Mouse (Mus musculus) heart, postnatal 0 days (tissue): ENCODE measurements at regions not wholly inside any gene's neighbourhood (a gene's known extent, or its start where the extent isn't known, plus 50 kb on each side); places are given as distances from the start of the nearest gene placed in this dataset.

ENCODE experiments used
- ATAC-seq: fragments of 200-750 bp; cut with Nextera tagmentation; 2 replicates; pipeline ENCODE4 v1.8.0; 2017; ENCODE audit warnings: low read depth, moderate number of reproducible peaks, moderate library complexity; ENCODE audit not compliant: insufficient read depth
- DNase-seq: peaks from one replicate; pipeline ENCODE4 v3.0.0-alpha.2; 2016; ENCODE audit warnings: low spot score
- H3K27ac ChIP-seq: fragments of 300-500 bp; sonication (generic); 2 replicates; pipeline ENCODE4 v1.5.1; 2014; ENCODE audit warnings: low read depth, mild to moderate bottlenecking
- H3K27me3 ChIP-seq: fragments of 300-500 bp; sonication (generic); 2 replicates; pipeline ENCODE4 v1.6.1; 2014; ENCODE audit warnings: low read length, mixed read lengths; ENCODE audit not compliant: control insufficient read depth, insufficient read depth
- H3K36me3 ChIP-seq: fragments of 300-500 bp; sonication (generic); replicated peaks from 2 replicates; pipeline ENCODE4 v1.6.1; 2014; ENCODE audit warnings: low read length, mixed read lengths; ENCODE audit not compliant: control insufficient read depth, insufficient read depth
- H3K4me1 ChIP-seq: fragments of 300-500 bp; sonication (generic); 2 replicates; pipeline ENCODE4 v1.6.1; 2014; ENCODE audit warnings: antibody characterized with exemption; ENCODE audit not compliant: control insufficient read depth, insufficient read depth
- H3K4me2 ChIP-seq: fragments of 300-500 bp; sonication (generic); 2 replicates; pipeline ENCODE4 v1.6.1; 2014; ENCODE audit warnings: low read depth, mild to moderate bottlenecking, low read length, moderate library complexity
- H3K4me3 ChIP-seq: fragments of 300-500 bp; sonication (generic); 2 replicates; pipeline ENCODE4 v1.5.1; 2014; ENCODE audit warnings: low read depth, low read length
- H3K9ac ChIP-seq: fragments of 300-500 bp; sonication (generic); replicated peaks from 2 replicates; pipeline ENCODE4 v1.6.1; 2014; ENCODE audit warnings: low read depth, low read length, mixed read lengths
- H3K9me3 ChIP-seq: fragments of 300-500 bp; sonication (generic); replicated peaks from 2 replicates; pipeline ENCODE4 v1.6.1; 2016; ENCODE audit warnings: low read length; ENCODE audit not compliant: control insufficient read depth
- CTCF ChIP-seq: IDR thresholded peaks from 2 replicates; pipeline ENCODE4 v1.5.1; 2016; ENCODE audit warnings: antibody characterized with exemption, control low read depth, low read depth
- EP300 ChIP-seq: IDR thresholded peaks from 2 replicates; pipeline ENCODE4 v1.6.1; 2016; ENCODE audit warnings: antibody characterized with exemption, low read depth
- WGBS: fragments of 180-500 bp; shearing (Covaris S2); extraction: QIAGEN DNeasy Blood & Tissue Kit; methylation state at CpG from one replicate; pipeline ENCODE4 v1.1.7; 2014; 5-methylcytosine and 5-hydroxymethylcytosine counted together

DNA sequence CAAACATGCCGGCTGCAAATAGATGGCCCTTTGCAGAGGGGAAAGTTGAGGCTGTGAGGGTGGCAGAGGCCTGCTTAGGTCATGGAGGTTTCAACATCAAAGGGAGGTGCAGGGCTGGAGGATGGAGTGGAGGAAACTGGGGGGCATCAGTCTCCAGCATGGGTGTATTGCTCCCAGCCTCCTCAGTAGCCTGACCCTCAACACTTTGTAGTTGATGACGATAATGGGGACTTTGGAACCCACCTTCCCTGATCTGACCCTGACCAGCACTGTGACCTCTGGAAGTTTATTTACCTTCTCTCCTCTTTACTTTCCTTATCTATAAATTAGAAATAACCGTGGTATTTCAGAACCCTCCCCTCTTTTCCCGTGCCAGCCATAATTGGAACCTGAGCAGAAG lies 56.2 kb downstream of the Gm26897 start:
- TF ChIP-seq CTCF (no peak), EP300 (no peak)
- 44% methylated on average over 4 of the region's 4 CpGs for WGBS
- DNase-seq: no peak

DNA sequence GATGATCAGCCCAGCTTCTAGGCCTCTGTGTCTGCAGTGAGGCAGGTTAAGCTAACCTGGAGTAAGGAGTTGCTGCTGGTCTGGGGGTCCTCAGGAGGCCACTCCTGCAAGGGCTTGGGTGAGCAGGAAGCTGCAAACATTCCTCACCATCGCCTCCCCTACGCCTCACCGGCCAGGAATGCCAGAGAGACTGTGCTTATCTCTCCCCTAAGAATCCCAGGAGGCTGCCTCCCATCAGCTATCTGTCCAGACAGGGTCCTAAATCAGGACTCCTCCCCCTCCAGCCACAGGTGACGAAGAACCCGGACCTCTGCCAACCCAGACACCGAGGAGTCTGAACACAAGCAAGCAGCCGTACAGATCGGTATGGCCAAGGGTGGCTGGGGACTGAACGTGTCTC lies 56.8 kb downstream of the Gm26897 start:
- Histone ChIP-seq H3K27me3 (peaks cover 3% of the 10 kb centered on the region), H3K27ac (no peak overlapping the region), H3K4me1 (peaks cover 29% of the 10 kb centered on the region), H3K36me3 (no peaks in the 10 kb centered on the region), H3K9me3 (no peaks in the 10 kb centered on the region), H3K4me2 (no peak overlapping the region), H3K9ac (no peak overlapping the region), H3K4me3 (no peak overlapping the region)
- WGBS: 6% methylated on average over 9 of the region's 9 CpGs
- DNase-seq (no peak), ATAC-seq (peak; percentile 21; the same call in 1 of the 2 replicates)
- no peak for TF ChIP-seq EP300

More for the DNA sequence above, 56.2 kb downstream of the Gm26897 start:
- H3K4me2 ChIP-seq: no peak overlapping the region
- H3K4me3 ChIP-seq: no peak overlapping the region
- no peaks in the 10 kb centered on the region for H3K27me3 ChIP-seq
- no peaks in the 10 kb centered on the region for H3K36me3 ChIP-seq
- no peak overlapping the region for H3K27ac ChIP-seq
- peaks cover 29% of the 10 kb centered on the region for H3K4me1 ChIP-seq
- no peaks in the 10 kb centered on the region for H3K9me3 ChIP-seq
- H3K9ac ChIP-seq: no peak overlapping the region
- no peak for ATAC-seq

DNA sequence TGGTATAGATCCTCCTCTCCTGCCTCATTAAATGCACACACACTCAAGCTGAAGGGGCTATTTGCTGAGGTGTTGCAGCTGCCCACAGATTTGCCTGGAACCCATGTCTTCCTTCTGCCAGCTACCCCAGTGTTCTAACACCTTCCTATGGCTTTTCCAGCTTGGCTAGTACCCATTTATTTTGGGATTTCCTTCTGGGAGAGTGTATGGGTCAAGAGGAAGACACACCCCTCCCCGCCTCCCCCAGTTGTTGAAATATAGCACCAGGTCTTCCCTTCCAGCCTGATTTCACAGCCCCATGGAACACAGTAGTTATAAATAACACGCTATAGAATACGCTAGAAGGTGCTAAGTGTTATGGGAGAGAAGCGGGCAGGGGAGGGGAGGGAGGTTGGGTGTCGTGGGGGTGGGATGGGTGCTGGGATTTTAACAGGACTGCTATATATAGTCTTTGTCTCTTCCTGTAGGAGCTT lies 57.4 kb downstream of the Gm26897 start:
- Histone ChIP-seq H3K4me2 (no peak overlapping the region), H3K27ac (no peak overlapping the region), H3K4me3 (no peak overlapping the region), H3K9ac (no peak overlapping the region), H3K4me1 (peaks cover 29% of the 10 kb centered on the region), H3K9me3 (no peaks in the 10 kb centered on the region), H3K36me3 (no peaks in the 10 kb centered on the region), H3K27me3 (peaks cover 5% of the 10 kb centered on the region)
- DNase-seq (no peak), ATAC-seq (no peak)
- TF ChIP-seq CTCF: no peak
- TF ChIP-seq EP300: no peak
- WGBS: 37% methylated on average over 5 of the region's 5 CpGs

DNA sequence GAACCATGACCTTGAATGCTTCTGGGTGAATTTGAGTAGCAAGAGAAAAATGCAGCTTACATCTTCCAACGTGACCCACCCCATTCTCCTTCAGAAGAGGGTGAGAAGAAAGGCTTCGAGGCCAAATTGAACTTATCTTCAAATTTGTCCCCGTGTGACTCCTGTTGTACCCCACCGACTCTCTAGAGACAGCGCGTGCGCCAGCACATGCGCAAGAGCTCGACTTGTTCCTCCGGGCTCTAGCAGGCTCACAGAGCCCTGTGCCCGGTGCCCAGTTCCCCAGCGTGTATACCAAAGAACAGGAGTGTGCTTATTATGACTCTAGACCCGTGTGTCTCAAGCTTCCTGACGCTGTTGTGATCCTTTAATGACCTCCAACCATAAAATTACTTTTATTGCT lies 59.0 kb downstream of the Gm26897 start:
- no peak overlapping the region for H3K27ac ChIP-seq
- H3K9me3 ChIP-seq: no peaks in the 10 kb centered on the region
- H3K4me2 ChIP-seq: no peak overlapping the region
- WGBS: 81% methylated on average over 14 of the region's 14 CpGs
- DNase-seq (no peak), ATAC-seq (no peak)
- H3K9ac ChIP-seq: no peak overlapping the region
- no peak overlapping the region for H3K4me3 ChIP-seq
- peaks cover 29% of the 10 kb centered on the region for H3K4me1 ChIP-seq
- peaks cover 5% of the 10 kb centered on the region for H3K27me3 ChIP-seq
- TF ChIP-seq CTCF (no peak), EP300 (no peak)
- no peaks in the 10 kb centered on the region for H3K36me3 ChIP-seq

DNA sequence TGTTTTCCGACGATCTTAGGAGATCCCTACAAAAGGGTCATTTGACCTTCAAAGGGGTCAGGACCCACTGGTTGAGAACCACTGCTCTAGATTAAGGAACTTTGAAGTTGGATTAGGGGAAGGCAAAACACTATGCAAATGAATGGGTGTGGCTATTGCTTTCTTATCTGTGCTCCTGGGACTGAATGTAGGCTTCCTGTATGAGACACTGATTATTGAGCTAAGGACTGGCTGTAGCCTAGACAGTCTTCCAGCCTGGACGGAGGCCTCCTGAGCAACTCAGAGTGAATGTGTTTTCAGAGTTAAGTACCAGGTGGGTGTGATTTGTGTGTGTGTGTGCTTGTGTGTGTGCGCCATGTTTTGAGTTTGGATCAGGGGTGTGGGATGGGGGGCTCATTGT lies 59.5 kb downstream of the Gm26897 start:
- Histone ChIP-seq H3K4me1 (peaks cover 29% of the 10 kb centered on the region), H3K27me3 (peaks cover 5% of the 10 kb centered on the region), H3K36me3 (no peaks in the 10 kb centered on the region), H3K27ac (no peak overlapping the region), H3K9ac (no peak overlapping the region), H3K4me2 (no peak overlapping the region), H3K4me3 (no peak overlapping the region), H3K9me3 (no peaks in the 10 kb centered on the region)
- 78% methylated on average over 4 of the region's 4 CpGs for WGBS
- DNase-seq: no peak
- ATAC-seq: no peak
- TF ChIP-seq CTCF (no peak), EP300 (no peak)

GRCm38 (mm10) chr5:111796889-111797288 lies 63.2 kb downstream of the Gm26897 start:
- peaks cover 5% of the 10 kb centered on the region for H3K27me3 ChIP-seq
- no peak for DNase-seq
- H3K4me3 ChIP-seq: no peak overlapping the region
- TF ChIP-seq CTCF: no peak
- TF ChIP-seq EP300: no peak
- WGBS: 79% methylated on average over 5 of the region's 5 CpGs
- no peak for ATAC-seq
- H3K27ac ChIP-seq: no peak overlapping the region
- H3K9ac ChIP-seq: no peak overlapping the region
- peaks cover 20% of the 10 kb centered on the region for H3K4me1 ChIP-seq
- no peaks in the 10 kb centered on the region for H3K9me3 ChIP-seq
- no peak overlapping the region for H3K4me2 ChIP-seq
- H3K36me3 ChIP-seq: no peaks in the 10 kb centered on the region
